Mouse (Mus musculus): ENCODE measurements around the gene C2cd2l. TPM values are rescaled to one million over a fixed set of nuclear protein-coding genes. Genes with fewer than 3 reads are reported as not detected.
"Not testable (repeated sequence)": the region's sequence is repeated elsewhere in the genome, so short reads cannot be mapped to it uniquely, and the experiment has no call there.

Gene C2cd2l
- polyA plus RNA-seq, 1 experiment from 2014 or later: 24.8 TPM

GRCm38 (mm10) chr9:44337436-44338169, 17.5 kb upstream of the C2cd2l start:
- Histone ChIP-seq H3K9ac (ENCODE audit: low read depth, low read length) (no peak overlapping the region), H3K4me2 (ENCODE audit: low read length) (no peak overlapping the region)
- 57% methylated on average over 9 of the region's 9 CpGs for WGBS

GRCm38 (mm10) chr9:44336964-44337363, 16.9 kb upstream of the C2cd2l start:
- no peak overlapping the region; the same call in 1 of the 2 replicates for H3K4me3 ChIP-seq (ENCODE audit: low read depth, low read length)
- no peak for ATAC-seq
- H3K4me1 ChIP-seq (ENCODE audit: control insufficient read depth, insufficient read depth, low read length): peaks cover 18% of the 10 kb centered on the region
- peak overlapping the region; percentile 52; the same call in 1 of the 2 replicates for H3K9ac ChIP-seq (ENCODE audit: low read depth, low read length)
- no peaks in the 10 kb centered on the region for H3K9me3 ChIP-seq (replicated peaks; ENCODE audit: control insufficient read depth, low read length, poor library complexity, severe bottlenecking)
- H3K27ac ChIP-seq (ENCODE audit: low read length): no peak overlapping the region
- H3K4me2 ChIP-seq (ENCODE audit: low read length): peak overlapping the region; percentile 96
- no peaks in the 10 kb centered on the region for H3K27me3 ChIP-seq (ENCODE audit: control insufficient read depth, insufficient read depth, low read depth, low read length)
- H3K36me3 ChIP-seq (ENCODE audit: control insufficient read depth, insufficient read depth, low read length): peaks cover 13% of the 10 kb centered on the region
- 84% methylated on average over 3 of the region's 3 CpGs for WGBS

More at GRCm38 (mm10) chr9:44337436-44338169, 17.5 kb upstream of the C2cd2l start:
- H3K27me3 ChIP-seq (ENCODE audit: control insufficient read depth, insufficient read depth, low read depth, low read length): no peaks in the 10 kb centered on the region
- peaks cover 12% of the 10 kb centered on the region for H3K36me3 ChIP-seq (ENCODE audit: control insufficient read depth, insufficient read depth, low read length)
- no peak overlapping the region for H3K27ac ChIP-seq (ENCODE audit: low read length)
- no peak for ATAC-seq
- no peak overlapping the region for H3K4me3 ChIP-seq (ENCODE audit: low read depth, low read length)
- peaks cover 18% of the 10 kb centered on the region for H3K4me1 ChIP-seq (ENCODE audit: control insufficient read depth, insufficient read depth, low read length)
- no peaks in the 10 kb centered on the region for H3K9me3 ChIP-seq (replicated peaks; ENCODE audit: control insufficient read depth, low read length, poor library complexity, severe bottlenecking)

GRCm38 (mm10) chr9:44336513-44336912, 16.4 kb upstream of the C2cd2l start:
- WGBS: 29% methylated on average over 4 of the region's 4 CpGs
- H3K9ac ChIP-seq (ENCODE audit: low read depth, low read length): peak overlapping the region; percentile 52
- not testable (repeated sequence) for ATAC-seq

GRCm38 (mm10) chr9:44336093-44336406, 16.0 kb upstream of the C2cd2l start:
- peaks cover 18% of the 10 kb centered on the region for H3K4me1 ChIP-seq (ENCODE audit: control insufficient read depth, insufficient read depth, low read length)
- peaks cover 13% of the 10 kb centered on the region for H3K36me3 ChIP-seq (ENCODE audit: control insufficient read depth, insufficient read depth, low read length)
- WGBS: 3% methylated on average over 5 of the region's 5 CpGs
- peak overlapping the region; percentile 96 for H3K4me2 ChIP-seq (ENCODE audit: low read length)
- peak overlapping the region; percentile 91 for H3K4me3 ChIP-seq (ENCODE audit: low read depth, low read length)
- H3K9ac ChIP-seq (ENCODE audit: low read depth, low read length): peak overlapping the region; percentile 84
- no peaks in the 10 kb centered on the region for H3K9me3 ChIP-seq (replicated peaks; ENCODE audit: control insufficient read depth, low read length, poor library complexity, severe bottlenecking)
- no peak for ATAC-seq
- peak overlapping the region; percentile 94; the same call in 1 of the 2 replicates for H3K27ac ChIP-seq (ENCODE audit: low read length)
- no peaks in the 10 kb centered on the region for H3K27me3 ChIP-seq (ENCODE audit: control insufficient read depth, insufficient read depth, low read depth, low read length)

More at GRCm38 (mm10) chr9:44336513-44336912, 16.4 kb upstream of the C2cd2l start:
- H3K27ac ChIP-seq (ENCODE audit: low read length); H3K4me3 ChIP-seq (ENCODE audit: low read depth, low read length); H3K27me3 ChIP-seq (ENCODE audit: control insufficient read depth, insufficient read depth, low read depth, low read length); H3K9me3 ChIP-seq (replicated peaks; ENCODE audit: control insufficient read depth, low read length, poor library complexity, severe bottlenecking): not testable (repeated sequence)
- Histone ChIP-seq H3K4me1 (ENCODE audit: control insufficient read depth, insufficient read depth, low read length) (peaks cover 18% of the 10 kb centered on the region), H3K4me2 (ENCODE audit: low read length) (peak overlapping the region; percentile 96), H3K36me3 (ENCODE audit: control insufficient read depth, insufficient read depth, low read length) (peaks cover 13% of the 10 kb centered on the region)

- WGBS: under 1% methylated on average over 45 of the region's 50 CpGs
- no peaks in the 10 kb centered on the region for H3K27me3 ChIP-seq (ENCODE audit: control insufficient read depth, insufficient read depth, low read depth, low read length)
These were observed 15.4 kb upstream of the C2cd2l start for GRCm38 (mm10) chr9:44335331-44336092.

GRCm38 (mm10) chr9:44334396-44335330, 14.6 kb upstream of the C2cd2l start, which contains the start of gene H2afx:
H2afx (plus strand) TSS chr9:44334694.
- H3K27me3 ChIP-seq (ENCODE audit: control insufficient read depth, insufficient read depth, low read depth, low read length): no peaks in the 10 kb centered on the region
- H3K27ac ChIP-seq (ENCODE audit: low read length): peak within 1 kb of the TSS; percentile 94
- under 1% methylated on average over 86 of the region's 91 CpGs for WGBS
- peak within 1 kb of the TSS; percentile 84 for H3K9ac ChIP-seq (ENCODE audit: low read depth, low read length)
- peak; percentile 95 for ATAC-seq
- H3K4me3 ChIP-seq (ENCODE audit: low read depth, low read length): peak within 1 kb of the TSS; percentile 91
- peaks cover 15% of the 10 kb centered on the region for H3K36me3 ChIP-seq (ENCODE audit: control insufficient read depth, insufficient read depth, low read length)
- peak within 1 kb of the TSS; percentile 96 for H3K4me2 ChIP-seq (ENCODE audit: low read length)
- H3K4me1 ChIP-seq (ENCODE audit: control insufficient read depth, insufficient read depth, low read length): peaks cover 18% of the 10 kb centered on the region
- H3K9me3 ChIP-seq (replicated peaks; ENCODE audit: control insufficient read depth, low read length, poor library complexity, severe bottlenecking): no peaks in the 10 kb centered on the region

More at GRCm38 (mm10) chr9:44335331-44336092, 15.4 kb upstream of the C2cd2l start:
- H3K9me3 ChIP-seq (replicated peaks; ENCODE audit: control insufficient read depth, low read length, poor library complexity, severe bottlenecking): no peaks in the 10 kb centered on the region
- H3K9ac ChIP-seq (ENCODE audit: low read depth, low read length): peak overlapping the region; percentile 84
- peak overlapping the region; percentile 94 for H3K27ac ChIP-seq (ENCODE audit: low read length)
- peak overlapping the region; percentile 91 for H3K4me3 ChIP-seq (ENCODE audit: low read depth, low read length)
- H3K4me2 ChIP-seq (ENCODE audit: low read length): peak overlapping the region; percentile 96
- no peak for ATAC-seq
- peaks cover 18% of the 10 kb centered on the region for H3K4me1 ChIP-seq (ENCODE audit: control insufficient read depth, insufficient read depth, low read length)
- peaks cover 15% of the 10 kb centered on the region for H3K36me3 ChIP-seq (ENCODE audit: control insufficient read depth, insufficient read depth, low read length)

- peaks cover 21% of the 10 kb centered on the region for H3K4me1 ChIP-seq (ENCODE audit: control insufficient read depth, insufficient read depth, low read length)
- no peak overlapping the region for H3K4me2 ChIP-seq (ENCODE audit: low read length)
- no peak overlapping the region for H3K27ac ChIP-seq (ENCODE audit: low read length)
- no peak overlapping the region for H3K9ac ChIP-seq (ENCODE audit: low read depth, low read length)
- H3K27me3 ChIP-seq (ENCODE audit: control insufficient read depth, insufficient read depth, low read depth, low read length): no peaks in the 10 kb centered on the region
- WGBS: 96% methylated on average over 13 of the region's 13 CpGs
- no peak for ATAC-seq
- no peak overlapping the region for H3K4me3 ChIP-seq (ENCODE audit: low read depth, low read length)
- H3K36me3 ChIP-seq (ENCODE audit: control insufficient read depth, insufficient read depth, low read length): peaks cover 13% of the 10 kb centered on the region
- no peaks in the 10 kb centered on the region for H3K9me3 ChIP-seq (replicated peaks; ENCODE audit: control insufficient read depth, low read length, poor library complexity, severe bottlenecking)
These were observed 13.0 kb upstream of the C2cd2l start for GRCm38 (mm10) chr9:44332918-44333638.

- Histone ChIP-seq H3K9ac (ENCODE audit: low read depth, low read length) (no peak overlapping the region), H3K9me3 (replicated peaks; ENCODE audit: control insufficient read depth, low read length, poor library complexity, severe bottlenecking) (no peaks in the 10 kb centered on the region), H3K36me3 (ENCODE audit: control insufficient read depth, insufficient read depth, low read length) (peaks cover 13% of the 10 kb centered on the region), H3K27me3 (ENCODE audit: control insufficient read depth, insufficient read depth, low read depth, low read length) (no peaks in the 10 kb centered on the region), H3K4me2 (ENCODE audit: low read length) (no peak overlapping the region), H3K27ac (ENCODE audit: low read length) (no peak overlapping the region), H3K4me1 (ENCODE audit: control insufficient read depth, insufficient read depth, low read length) (peaks cover 15% of the 10 kb centered on the region), H3K4me3 (ENCODE audit: low read depth, low read length) (no peak overlapping the region)
- WGBS: 95% methylated on average over 6 of the region's 6 CpGs
- ATAC-seq: no peak
These were observed 10.7 kb upstream of the C2cd2l start for GRCm38 (mm10) chr9:44330736-44331135.
